Mouse (Mus musculus) heart, postnatal 4 days (tissue): ENCODE measurements around the gene Crtac1. TPM values are rescaled to one million over a fixed set of nuclear protein-coding genes. Genes with fewer than 3 reads are reported as not detected.

Experiments used
- DNase-seq: peaks from one replicate; pipeline ENCODE4 v3.0.0; 2021
- total RNA-seq, 2 experiments: library from RNA; stranded (reverse); gene quantifications; 2 replicates each; pipeline ENCODE4 v1.2.3; 2021

Crtac1 gene
- total RNA-seq, 2 experiments from 2014 or later, result 0.29 to 0.52 TPM

DNA sequence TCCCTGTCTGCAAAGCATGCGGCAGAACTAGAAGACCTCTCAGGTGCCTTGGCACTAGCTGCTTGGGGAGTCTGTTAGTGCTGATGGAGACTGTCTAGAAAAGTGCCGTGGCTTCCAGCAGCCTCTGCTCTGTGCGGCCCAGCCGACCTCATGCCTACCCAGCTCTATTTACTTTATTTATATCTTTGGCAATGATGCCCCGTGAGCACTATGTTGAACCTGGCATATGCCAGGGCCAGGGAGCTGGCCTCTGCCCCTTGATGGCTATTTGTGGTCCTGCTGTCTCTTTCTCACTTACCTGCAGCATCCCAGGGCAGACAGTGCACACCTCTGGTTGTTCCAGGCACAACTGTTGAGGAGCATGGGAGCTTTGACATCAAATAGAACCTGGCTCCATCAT is 153.1 kb downstream of the Crtac1 start:
- DNase-seq, result no peak

GRCm38 (mm10) chr19:42277288-42277687 is 154.3 kb downstream of the Crtac1 start:
- DNase-seq, result no peak

GRCm38 (mm10) chr19:42272003-42272963 is 159.3 kb downstream of the Crtac1 start:
- DNase-seq, result peak; percentile 86

- no peak for DNase-seq
Measured at GRCm38 (mm10) chr19:42271182-42271581, 160.4 kb downstream of the Crtac1 start.

DNA sequence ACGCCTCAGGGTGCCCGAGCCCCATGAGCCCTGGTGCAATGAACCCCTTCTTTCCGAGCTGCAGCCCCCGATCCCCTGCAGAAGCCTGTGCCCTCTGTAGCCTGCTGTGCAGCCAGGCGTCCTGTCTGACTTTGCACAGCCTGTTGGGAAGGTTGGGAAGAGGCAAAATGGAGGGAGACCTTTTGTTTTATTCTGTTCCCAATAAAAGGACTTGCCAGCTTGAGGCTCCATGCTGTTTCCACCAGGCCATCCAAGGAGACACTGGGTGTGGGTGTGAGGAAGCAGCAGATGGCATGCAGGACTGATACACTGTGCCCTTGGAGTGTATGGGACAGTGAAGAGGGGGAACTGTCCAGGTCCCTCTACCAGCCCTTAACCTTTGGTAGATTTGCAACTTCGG is 161.5 kb downstream of the Crtac1 start:
- DNase-seq, result no peak

DNA sequence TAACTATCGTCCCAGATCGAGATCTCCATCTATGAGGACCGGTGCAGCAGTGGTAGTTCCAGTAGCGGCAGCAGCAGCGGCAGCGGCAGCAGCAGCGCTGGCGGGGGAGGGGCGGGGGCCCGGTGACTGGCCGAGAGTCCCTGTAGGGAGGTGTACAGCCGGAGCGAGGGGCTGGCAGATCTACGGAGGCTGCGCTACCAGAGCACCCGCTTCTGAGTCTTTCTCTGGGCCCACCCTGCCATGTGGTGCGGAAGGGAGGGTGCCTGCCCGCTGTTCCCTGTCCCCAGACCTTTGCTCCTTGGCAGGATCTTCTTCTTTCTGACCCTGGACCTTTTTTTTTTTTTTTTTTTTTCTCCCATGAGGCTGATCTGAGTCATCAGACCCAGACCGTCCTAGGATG is 163.2 kb downstream of the Crtac1 start:
- DNase-seq, result peak; percentile 23

DNA sequence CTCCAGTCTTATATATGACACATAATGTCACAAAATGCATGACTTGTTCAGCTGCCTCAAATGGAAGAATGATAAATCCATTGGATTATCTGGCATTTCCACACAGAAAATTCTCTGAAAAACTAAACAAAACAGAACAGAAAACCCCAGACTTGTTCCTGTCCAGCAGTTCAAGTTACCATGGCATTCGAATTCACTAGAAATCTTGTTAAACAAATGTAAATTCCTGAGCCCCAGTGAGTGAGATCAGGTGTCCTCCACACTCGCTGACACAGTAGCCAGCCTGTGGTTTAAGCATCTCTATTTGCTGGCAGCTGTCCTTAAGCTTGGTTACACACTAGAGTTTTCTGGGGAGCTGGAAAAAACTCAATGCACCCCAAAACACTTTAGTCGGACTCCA is 168.1 kb downstream of the Crtac1 start:
- no peak for DNase-seq

DNA sequence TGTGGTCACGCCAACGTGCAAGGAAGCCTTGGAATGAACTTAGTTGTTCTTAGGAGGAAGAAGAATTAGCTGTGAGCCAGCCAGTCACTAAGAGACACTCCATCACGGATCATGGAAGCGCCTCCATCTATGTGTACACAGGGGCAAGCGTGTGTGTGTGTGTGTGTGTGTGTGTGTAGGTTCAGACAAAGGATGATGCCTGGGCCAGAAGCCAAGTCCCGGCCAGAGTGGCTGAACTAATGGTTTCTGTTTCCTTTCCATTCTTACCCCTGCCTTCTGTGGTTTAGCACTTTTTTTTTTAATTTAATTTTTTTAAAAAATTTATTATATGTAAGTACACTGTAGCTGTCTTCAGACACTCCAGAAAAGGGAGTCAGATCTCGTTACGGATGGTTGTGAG is 171.1 kb downstream of the Crtac1 start:
- DNase-seq, result no peak

GRCm38 (mm10) chr19:42258596-42258995 is 173.0 kb downstream of the Crtac1 start:
- DNase-seq, result no peak

DNA sequence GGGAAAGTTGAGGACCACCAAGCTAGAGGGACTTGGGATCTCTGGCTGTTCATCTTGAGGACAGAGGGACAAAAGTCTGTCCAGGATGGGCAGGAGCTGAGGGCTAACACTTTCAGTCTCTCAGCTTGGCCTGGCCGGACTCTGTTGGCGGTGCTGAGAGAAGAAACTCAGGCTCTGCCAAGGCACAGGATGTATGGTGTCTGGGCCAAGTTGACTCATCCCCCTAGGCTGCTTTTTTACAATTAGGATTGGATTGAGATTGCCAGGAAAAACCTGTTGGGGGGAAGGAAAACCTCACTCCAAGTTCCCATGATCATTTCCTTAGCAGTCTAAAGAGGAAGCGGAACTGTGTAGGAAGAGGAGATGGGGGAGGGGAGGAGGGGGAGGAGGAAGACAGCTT is 173.6 kb downstream of the Crtac1 start:
- no peak for DNase-seq

- DNase-seq, result no peak
Measured at GRCm38 (mm10) chr19:42257241-42257635, 174.3 kb downstream of the Crtac1 start.

DNA sequence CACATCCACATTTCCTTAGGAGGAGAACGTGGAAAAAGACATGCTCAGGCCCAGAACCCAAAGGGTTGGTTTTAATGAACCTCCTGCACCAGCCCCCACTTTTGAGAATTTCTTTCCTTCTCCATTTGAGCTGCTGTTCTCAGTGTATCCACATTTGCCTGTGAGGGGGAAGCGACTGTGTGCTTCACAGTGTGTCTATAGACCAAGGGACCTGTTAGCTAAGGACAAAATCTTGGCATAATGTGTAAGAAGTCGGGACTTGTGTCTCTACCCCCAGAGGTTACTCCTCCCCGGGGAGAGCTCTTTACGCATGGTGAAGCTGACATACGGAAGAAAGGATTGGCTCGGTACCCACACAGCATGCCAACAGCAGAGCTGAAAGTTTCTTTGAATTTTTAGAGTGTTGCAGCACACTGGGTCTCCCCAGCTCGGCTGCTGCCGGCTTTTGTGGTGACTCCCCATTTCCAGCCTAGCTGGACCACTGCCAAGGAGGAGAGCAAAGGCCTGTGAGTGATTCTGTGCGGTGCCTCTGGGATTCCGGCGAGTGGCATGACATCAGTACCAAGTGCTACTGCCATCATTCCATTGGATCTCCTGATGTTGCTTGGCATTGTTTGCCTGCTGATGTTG is 174.9 kb downstream of the Crtac1 start:
- DNase-seq, result no peak

DNA sequence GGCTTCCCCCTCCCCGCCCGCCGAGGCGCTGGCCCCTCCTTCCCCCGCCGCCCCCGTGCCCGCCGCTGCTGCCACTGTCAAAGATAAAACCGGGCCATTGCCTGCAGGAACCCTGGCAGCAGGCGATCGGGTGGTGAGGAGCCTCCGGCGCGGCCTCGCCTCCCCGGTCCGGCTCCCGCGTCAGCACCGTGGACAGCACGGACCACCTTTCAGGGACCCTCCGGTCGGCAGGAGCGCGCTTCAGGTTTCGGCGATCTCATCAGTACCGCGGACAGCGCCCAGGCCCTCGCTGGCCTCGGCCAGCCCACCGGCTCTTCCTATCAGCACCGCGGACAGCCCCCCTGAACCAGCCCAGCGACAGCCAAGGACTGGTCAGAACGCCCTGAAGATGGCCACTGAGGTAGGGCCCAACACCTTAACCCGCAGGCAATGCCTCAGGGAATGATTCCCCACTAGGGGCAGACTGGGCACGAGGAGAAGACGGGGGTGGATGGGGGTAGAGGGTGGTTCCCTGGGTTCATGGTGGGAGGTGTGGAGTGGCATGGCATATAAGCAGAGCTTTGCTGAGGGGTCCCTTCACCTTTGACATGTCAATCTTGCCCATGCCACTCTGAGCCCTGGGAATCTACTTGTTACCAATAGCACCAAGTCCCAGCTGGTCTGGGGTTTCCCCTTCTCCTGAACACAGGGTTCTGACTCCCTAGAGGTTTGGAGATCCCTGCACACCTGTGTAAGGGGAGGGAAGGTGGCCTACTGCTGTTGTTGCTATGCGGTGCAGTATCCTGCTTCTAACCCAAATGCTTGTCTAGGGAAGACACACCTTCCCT is 175.6 kb downstream of the Crtac1 start:
- peak; percentile 96 for DNase-seq

DNA sequence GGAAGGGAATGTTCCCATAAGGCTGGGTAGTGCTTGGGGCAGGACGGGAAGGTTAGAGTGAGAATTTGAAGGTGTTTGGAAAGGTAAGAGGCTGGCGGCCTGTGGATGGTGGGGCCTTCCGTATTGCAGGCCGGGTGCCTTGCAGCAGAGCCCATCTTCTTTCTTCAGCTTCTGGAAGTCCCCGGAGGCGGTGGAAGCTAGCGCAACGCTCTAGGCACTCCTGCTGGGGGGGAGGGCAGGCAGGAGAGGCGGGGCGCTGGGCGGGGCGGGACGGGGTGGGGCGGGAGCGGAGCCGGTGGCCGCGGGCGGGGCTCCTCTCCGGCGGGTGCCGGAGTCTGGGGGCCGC is 176.2 kb downstream of the Crtac1 start:
- no peak for DNase-seq

- no peak for DNase-seq
Measured at GRCm38 (mm10) chr19:42249976-42250914, 181.3 kb downstream of the Crtac1 start.

GRCm38 (mm10) chr19:42247519-42247918 is 184.1 kb downstream of the Crtac1 start, which contains the start of gene Golga7b:
Gene Golga7b (plus strand): TSS chr19:42247574.
- DNase-seq, result no peak

- no peak for DNase-seq
Measured at GRCm38 (mm10) chr19:42246626-42247025, 185.0 kb downstream of the Crtac1 start.

- no peak for DNase-seq
Measured at GRCm38 (mm10) chr19:42243401-42243800, 188.2 kb downstream of the Crtac1 start.

GRCm38 (mm10) chr19:42240881-42241280 is 190.7 kb downstream of the Crtac1 start:
- no peak for DNase-seq

DNA sequence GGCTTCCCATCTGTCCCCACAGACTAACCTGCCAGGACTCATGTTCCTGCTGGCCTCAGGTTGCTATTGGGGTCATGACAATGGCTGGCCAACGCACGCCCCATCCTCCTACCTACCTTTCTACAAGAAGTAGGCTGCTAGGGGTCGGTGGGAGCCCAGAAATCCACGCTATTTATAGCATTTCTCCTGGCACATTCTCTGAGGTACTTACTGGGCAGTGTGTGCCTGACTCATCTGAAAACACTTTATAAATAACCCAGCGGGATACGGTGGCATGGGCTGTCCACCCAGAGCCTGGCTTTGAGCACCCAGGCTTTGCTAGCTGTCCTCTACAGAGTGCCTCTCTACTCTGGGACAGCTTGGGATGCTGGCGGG is 193.3 kb downstream of the Crtac1 start:
- DNase-seq, result peak; percentile 60

DNA sequence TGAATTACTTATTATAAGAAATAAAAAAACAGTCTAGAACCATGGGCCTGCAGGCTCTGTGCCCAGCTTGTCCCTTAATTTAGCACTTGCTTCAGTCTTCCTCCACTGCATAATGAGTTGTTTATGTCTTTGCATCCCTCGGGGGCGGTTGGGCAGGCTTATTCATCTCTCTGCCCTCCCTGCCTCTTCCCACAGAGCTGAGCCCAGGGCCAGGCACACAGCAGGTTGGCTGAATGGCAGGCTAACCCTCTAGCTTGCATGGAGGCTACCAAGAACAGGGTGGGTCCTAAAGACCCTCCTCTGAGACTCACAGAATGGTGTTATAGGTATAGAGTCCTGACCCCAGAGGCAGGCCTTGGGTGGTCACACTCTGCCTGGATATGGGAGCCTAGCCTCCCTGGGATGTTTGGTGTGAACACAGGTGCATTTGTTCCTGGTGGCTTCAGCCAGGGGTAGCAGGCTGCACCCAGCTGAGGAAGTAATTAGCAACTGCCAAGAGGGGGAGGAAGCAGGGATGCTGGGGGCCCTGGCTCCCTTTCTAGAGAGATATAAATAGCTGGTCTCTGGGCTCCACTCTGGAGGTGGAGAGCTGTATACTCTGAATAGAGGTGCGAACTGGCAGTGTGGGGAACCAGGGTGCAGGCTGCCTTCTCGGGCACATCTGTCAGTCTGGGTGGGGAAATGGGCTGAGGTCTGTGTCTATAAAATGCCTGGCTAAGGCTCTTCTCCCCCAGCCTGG is 193.8 kb downstream of the Crtac1 start:
- DNase-seq, result peak; percentile 53
